Mouse (Mus musculus): ENCODE data around the gene Cep164. TPM values are rescaled to one million over a fixed set of nuclear protein-coding genes. Genes with fewer than 3 reads are reported as not detected.

Gene Cep164
- total RNA-seq, 2 experiments from 2014 or later: 7.0 TPM

DNA sequence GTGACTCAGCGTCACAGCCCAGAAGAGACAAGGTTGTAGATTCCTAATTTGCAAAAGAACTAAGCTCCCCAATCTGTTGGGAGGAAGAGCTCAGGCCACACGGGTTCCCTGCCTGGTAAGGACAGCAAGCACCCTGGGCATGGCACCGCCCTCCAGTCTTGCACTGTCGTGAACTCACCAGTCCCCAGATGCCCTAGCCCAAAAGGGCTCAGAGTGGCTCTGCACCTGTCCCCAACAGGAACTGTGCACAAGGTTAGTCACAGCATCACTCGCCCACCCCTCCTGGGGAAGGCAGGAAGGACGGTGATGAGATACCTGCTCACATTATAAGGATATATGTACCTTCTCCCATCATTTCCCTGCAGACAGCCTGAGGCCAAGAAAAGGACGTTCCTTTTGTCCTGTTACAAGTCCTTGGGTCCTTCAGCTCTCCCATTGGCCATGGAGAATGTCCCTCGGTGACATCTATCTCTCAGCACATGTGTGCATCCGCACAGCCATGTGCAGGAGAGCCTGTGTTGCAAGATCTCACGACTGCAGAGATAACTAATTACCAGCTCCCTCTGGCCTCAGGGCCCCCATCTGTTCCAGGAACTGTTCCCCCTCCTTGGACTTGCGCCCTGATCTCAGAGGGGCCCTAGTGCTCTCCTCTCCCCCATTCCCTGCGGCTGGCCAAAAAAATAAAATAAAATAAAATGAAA is 89.3 kb downstream of the Cep164 start:
- no peak for DNase-seq
- intact Hi-C loops (cut with DNase I): no loop called here

DNA sequence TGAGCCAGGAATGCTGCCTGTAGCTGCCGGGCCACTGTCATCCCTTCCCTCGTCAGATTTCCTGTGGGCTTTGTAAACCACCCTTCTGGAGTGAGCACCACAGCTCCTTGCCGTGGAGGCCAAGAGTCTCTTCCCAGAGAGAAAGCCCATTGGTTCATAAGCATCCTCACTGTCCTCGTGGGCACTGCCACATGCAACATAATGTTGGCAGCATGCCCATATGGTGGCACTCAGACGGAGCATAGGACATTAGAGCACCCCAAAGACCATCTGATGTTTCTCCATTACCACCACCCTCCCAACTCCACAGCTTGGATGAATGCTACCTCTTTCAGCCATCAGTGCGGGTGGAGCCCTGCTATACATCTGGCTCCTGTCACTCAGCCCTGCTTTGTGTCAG is 95.2 kb downstream of the Cep164 start:
- DNase-seq: no peak
- intact Hi-C loops (cut with DNase I): no loop called here

DNA sequence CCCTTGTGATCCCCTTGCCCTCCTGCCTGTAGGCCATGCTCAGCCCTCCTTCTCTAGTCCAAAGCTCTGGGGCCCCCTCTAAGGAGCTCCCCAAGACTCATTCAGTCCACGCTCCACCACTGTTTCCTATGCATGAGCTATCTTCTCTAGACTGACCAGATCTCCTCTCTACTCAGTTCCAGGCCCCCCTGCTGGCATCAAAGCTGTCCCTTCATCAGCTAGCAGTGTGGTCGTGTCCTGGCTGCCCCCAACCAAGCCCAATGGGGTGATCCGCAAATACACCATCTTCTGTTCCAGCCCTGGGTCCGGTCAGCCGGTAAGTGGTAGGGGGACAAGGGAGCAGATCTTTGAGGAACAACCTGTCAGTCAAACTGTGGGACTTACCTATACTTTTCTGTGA is 96.6 kb downstream of the Cep164 start:
- intact Hi-C loops (cut with DNase I): no loop called here
- no peak for DNase-seq

DNA sequence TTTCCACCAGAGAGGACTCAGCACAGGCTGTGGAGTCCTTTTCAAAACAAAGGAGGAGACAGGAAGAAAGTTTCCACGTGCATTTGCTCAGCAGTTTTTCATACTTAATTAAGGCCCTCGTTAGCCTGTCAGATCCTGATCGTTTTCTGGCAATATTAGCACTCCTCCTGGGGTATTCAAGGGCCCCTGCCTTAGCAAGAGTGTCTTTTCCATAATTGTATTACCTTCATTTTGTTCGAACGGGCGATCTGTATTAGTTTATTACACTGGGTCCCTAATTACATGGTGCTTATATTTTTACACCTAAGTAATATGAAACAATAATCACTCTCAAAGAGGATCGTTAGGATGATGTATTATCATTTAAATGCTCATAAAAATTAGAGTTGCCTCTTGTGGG is 108.5 kb downstream of the Cep164 start:
- intact Hi-C loops (cut with DNase I): no loop called here
- no peak for DNase-seq

Other genes with a start within 250 kb of the Cep164 start
- gene Bace1, start 9.9 kb upstream of the Cep164 start, total RNA-seq (2021): 10 to 100 TPM; 39.8 to 40.4 TPM
- gene Pcsk7, start 77.8 kb upstream of the Cep164 start, total RNA-seq (2021): 10 to 100 TPM; 23.3 to 24.5 TPM
- gene Rnf214, start 78.2 kb upstream of the Cep164 start, total RNA-seq (2021): 10 to 100 TPM; 27.9 to 28.3 TPM
- gene Tagln, start 107.4 kb upstream of the Cep164 start, total RNA-seq (2021): 10 to 100 TPM; 52.9 to 60.8 TPM
- 10 to 100 TPM; 71.9 to 80.7 TPM for gene Sidt2, start 126.6 kb upstream of the Cep164 start, total RNA-seq (2021)
- gene Pafah1b2, start 184.0 kb upstream of the Cep164 start, total RNA-seq (2021): 10 to 100 TPM; 67.7 to 67.8 TPM
- 10 to 100 TPM; 56.3 to 63.1 TPM for gene Sik3, start 184.1 kb upstream of the Cep164 start, total RNA-seq (2021)

All from heart, postnatal 14 days (tissue).